Mouse (Mus musculus) stomach, postnatal 0 days (tissue): ENCODE measurements around the gene Ggt6.

Experiments used
- CTCF ChIP-seq: IDR thresholded peaks from 2 replicates; pipeline ENCODE4 v1.5.1; 2016; ENCODE audit warnings: antibody characterized with exemption, low read depth, mild to moderate bottlenecking, moderate library complexity
- EP300 ChIP-seq: optimal IDR thresholded peaks from 2 replicates; pipeline ENCODE3; 2016; ENCODE audit warnings: antibody characterized with exemption

- TF ChIP-seq EP300: no peak
- no peak for TF ChIP-seq CTCF
Observed at GRCm38 (mm10) chr11:72388113-72388529, 47.2 kb upstream of the Ggt6 start.
